Mouse (Mus musculus) lung, postnatal 0 days (tissue): ENCODE measurements around the gene Usp49. TPM values are rescaled to one million over a fixed set of nuclear protein-coding genes. Genes with fewer than 3 reads are reported as not detected.

Experiments used
- ATAC-seq: fragments of 200-750 bp; cut with Nextera tagmentation; 2 replicates; pipeline ENCODE4 v1.8.0; 2017; ENCODE audit warnings: moderate library complexity
- DNase-seq: peaks from one replicate; pipeline ENCODE4 v3.0.0-alpha.2; 2016; ENCODE audit warnings: low spot score
- H3K27ac ChIP-seq: fragments of 300-500 bp; sonication (generic); 2 replicates; pipeline ENCODE4 v1.5.1; 2014; ENCODE audit warnings: antibody characterized with exemption, mild to moderate bottlenecking, low read length, mixed read lengths
- H3K27me3 ChIP-seq: fragments of 300-500 bp; sonication (generic); replicated peaks from 2 replicates; pipeline ENCODE4 v1.6.1; 2014; ENCODE audit warnings: low read length, mixed read lengths; ENCODE audit not compliant: insufficient read depth
- H3K36me3 ChIP-seq: fragments of 300-500 bp; sonication (generic); 2 replicates; pipeline ENCODE4 v1.6.1; 2014; ENCODE audit warnings: low read length, mixed read lengths; ENCODE audit not compliant: insufficient read depth
- H3K4me1 ChIP-seq: fragments of 300-500 bp; sonication (generic); 2 replicates; pipeline ENCODE4 v1.6.1; 2014; ENCODE audit warnings: antibody characterized with exemption, low read depth, low read length, mixed read lengths; ENCODE audit not compliant: insufficient read depth
- H3K4me2 ChIP-seq: fragments of 300-500 bp; sonication (generic); replicated peaks from 2 replicates; pipeline ENCODE4 v1.6.1; 2014; ENCODE audit warnings: low read depth, mild to moderate bottlenecking, low read length, moderate library complexity, mixed read lengths
- H3K4me3 ChIP-seq: fragments of 300-500 bp; sonication (generic); 2 replicates; pipeline ENCODE4 v1.5.1; 2014; ENCODE audit warnings: low read depth, low read length
- H3K9ac ChIP-seq: fragments of 300-500 bp; sonication (generic); replicated peaks from 2 replicates; pipeline ENCODE4 v1.6.1; 2014; ENCODE audit warnings: low read depth, mild to moderate bottlenecking
- H3K9me3 ChIP-seq: fragments of 300-500 bp; sonication (generic); 2 replicates; pipeline ENCODE4 v1.6.1; 2016; ENCODE audit warnings: low read length, mixed read lengths
- CTCF ChIP-seq: IDR thresholded peaks from 2 replicates; pipeline ENCODE4 v1.5.1; 2016; ENCODE audit warnings: antibody characterized with exemption, mild to moderate bottlenecking
- EP300 ChIP-seq: IDR thresholded peaks from 2 replicates; pipeline ENCODE4 v1.6.1; 2016; ENCODE audit warnings: antibody characterized with exemption, mild to moderate bottlenecking, control low read depth
- WGBS: fragments of 180-500 bp; shearing (Covaris S2); extraction: QIAGEN DNeasy Blood & Tissue Kit; methylation state at CpG from one replicate; pipeline ENCODE4 v1.1.7; 2014; 5-methylcytosine and 5-hydroxymethylcytosine counted together
- polyA plus RNA-seq: library from polyadenylated mRNA; unstranded; fragments of >200 nt; fragmentation: Nextera tagmentation; extraction: Ambion mirVana; gene quantifications from 2 replicates; pipeline ENCODE4 v1.2.1, GENCODE M21; 2015

Usp49 gene
- polyA plus RNA-seq, 1 experiment from 2014 or later = 3.3 TPM

DNA sequence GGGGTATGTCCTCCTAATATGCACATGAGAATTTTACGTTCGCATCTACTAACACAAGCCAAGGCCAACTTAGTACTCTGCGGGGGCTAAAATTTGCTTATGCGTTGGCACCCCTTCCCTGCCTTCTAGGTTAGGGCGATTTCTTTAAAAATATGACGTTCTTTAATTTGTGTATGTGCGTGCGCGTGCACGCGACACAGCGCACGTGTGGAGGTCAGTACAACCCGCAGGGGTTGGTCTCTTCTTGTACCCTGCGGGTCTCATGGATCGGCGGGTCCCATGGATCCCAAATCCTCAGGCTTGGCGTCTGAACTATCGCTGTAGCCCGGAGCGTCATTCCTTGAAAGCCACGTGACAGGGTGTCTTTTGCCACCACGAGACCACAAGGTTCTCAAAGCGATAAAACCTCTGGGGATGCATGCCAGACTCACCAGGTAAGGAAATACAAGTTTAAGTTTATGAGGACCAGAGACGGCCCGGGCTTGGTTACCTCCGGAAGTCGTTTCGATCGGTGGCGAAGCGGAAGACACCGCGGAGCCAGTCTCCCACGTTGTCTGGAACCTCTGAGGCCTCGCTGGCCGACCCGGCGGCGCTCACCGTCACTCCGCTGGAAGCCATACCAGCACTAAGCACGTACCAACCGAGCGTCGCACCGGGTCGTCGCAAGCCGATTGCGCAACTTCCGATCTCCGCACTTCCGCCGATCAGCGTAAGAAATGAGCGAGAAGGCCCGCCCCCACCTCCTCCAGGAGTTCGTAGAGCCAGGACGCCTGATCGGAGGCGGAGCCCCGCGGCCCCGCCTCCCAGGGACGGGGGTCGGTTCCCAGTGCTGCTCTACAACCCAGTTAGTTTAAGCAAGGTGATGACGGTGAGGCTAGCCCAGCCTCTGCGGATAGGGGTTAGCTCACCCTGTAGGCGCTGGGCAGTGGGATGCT lies 57.2 kb downstream of the Usp49 start:
- H3K4me2 ChIP-seq = peak overlapping the region; percentile 99
- DNase-seq (peak; percentile 98), ATAC-seq (peak; percentile 93)
- peak overlapping the region; percentile 78 for H3K9ac ChIP-seq
- H3K9me3 ChIP-seq = no peaks in the 10 kb centered on the region
- TF ChIP-seq CTCF = no peak
- 0 out of 2 replicates have a peak, but pooled peaks have one; percentile 14 for TF ChIP-seq EP300
- H3K4me1 ChIP-seq = peaks cover 8% of the 10 kb centered on the region; the same call in 1 of the 2 replicates
- H3K36me3 ChIP-seq = peaks cover 7% of the 10 kb centered on the region; the same call in 1 of the 2 replicates
- under 1% methylated on average over 70 of the region's 70 CpGs for WGBS
- H3K27ac ChIP-seq = peak overlapping the region; percentile 87
- no peaks in the 10 kb centered on the region for H3K27me3 ChIP-seq
- peak overlapping the region; percentile 74 for H3K4me3 ChIP-seq

DNA sequence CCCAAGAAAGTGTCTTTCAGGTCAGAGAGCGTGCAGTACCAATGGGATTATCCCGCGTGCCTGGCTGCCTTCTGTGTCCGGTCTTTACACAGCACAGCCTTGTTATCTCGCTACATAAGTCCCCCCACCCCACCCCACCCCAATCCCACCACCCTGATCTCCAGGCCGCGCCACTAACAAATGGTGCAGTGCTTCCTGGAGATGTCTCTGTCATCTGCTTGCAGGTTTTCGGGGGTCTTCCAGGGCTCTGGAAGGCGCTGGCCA lies 57.8 kb downstream of the Usp49 start, which contains the start of gene Tomm6:
Gene Tomm6 (minus strand): TSS at position 43 of the 264 bp plus-strand sequence.
- Histone ChIP-seq H3K4me3 (peak within 1 kb of the TSS; percentile 74), H3K27ac (peak within 1 kb of the TSS; percentile 87), H3K36me3 (peaks cover 7% of the 10 kb centered on the region; the same call in 1 of the 2 replicates), H3K27me3 (no peaks in the 10 kb centered on the region), H3K4me2 (peak within 1 kb of the TSS; percentile 99), H3K9me3 (no peaks in the 10 kb centered on the region), H3K9ac (peak within 1 kb of the TSS; percentile 78), H3K4me1 (peaks cover 8% of the 10 kb centered on the region; the same call in 1 of the 2 replicates)
- WGBS = 0% methylated on average over 9 of the region's 9 CpGs
- DNase-seq (no peak), ATAC-seq (no peak)
- TF ChIP-seq EP300 (no peak), CTCF (no peak)

DNA sequence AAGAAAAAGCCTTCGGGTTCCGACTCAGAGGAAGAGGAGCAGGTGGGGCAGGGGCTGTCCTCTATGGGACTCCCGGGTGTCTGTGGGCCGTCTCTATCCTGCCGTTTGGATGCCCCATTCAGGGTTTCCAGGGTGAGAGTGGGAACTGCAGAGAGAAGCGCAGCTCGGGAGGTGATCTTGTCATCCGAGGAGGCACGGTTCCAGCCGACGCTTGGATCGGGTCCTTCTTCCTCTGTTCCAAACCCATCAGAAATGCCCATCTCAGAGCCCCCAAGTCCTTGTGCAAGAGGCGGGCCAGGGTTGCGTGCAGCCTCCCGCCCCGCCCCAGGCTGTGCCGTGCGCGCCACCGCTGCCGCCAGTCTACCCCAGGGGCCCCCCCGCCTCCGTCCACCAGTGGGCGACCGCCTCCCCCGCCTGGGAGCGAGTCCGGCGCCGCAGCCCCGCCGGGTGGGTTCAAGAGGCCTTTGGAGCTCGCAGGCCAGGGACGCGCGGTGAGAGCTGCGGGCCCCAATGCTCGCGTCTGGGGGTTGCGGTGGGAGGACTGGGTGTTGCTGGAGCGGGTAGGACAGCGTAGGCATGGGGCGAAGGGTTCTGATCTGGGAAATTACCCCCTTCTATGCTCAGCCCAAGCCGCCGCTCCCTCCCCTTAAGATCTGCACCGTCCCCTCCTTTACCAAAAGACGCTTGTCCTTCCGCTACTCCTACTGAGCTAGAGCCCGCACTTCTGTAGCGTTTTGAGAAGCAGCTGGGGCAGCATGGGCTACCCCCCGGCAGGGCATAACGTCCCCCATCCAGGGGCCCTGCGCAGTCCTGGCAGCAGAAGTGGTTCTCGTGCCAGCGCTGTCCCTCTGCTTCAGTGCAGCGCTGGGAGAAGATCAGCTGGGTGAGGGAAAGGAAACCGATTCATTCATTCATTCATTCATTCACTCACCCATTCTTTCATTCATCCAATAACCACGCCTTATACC lies 58.4 kb downstream of the Usp49 start, which contains the start of gene Frs3:
Gene Frs3 (plus strand): TSS at position 423 of the 968 bp plus-strand sequence.
- TF ChIP-seq CTCF = peak; percentile 24; the same call in 1 of the 2 replicates
- no peak for TF ChIP-seq EP300
- H3K4me3 ChIP-seq = peak within 1 kb of the TSS; percentile 74
- no peaks in the 10 kb centered on the region for H3K27me3 ChIP-seq
- peak within 1 kb of the TSS; percentile 78 for H3K9ac ChIP-seq
- H3K9me3 ChIP-seq = no peaks in the 10 kb centered on the region
- peaks cover 8% of the 10 kb centered on the region; the same call in 1 of the 2 replicates for H3K4me1 ChIP-seq
- peaks cover 6% of the 10 kb centered on the region; the same call in 1 of the 2 replicates for H3K36me3 ChIP-seq
- H3K4me2 ChIP-seq = peak within 1 kb of the TSS; percentile 99
- DNase-seq (peak; percentile 75), ATAC-seq (peak; percentile 59)
- peak within 1 kb of the TSS; percentile 87 for H3K27ac ChIP-seq
- WGBS = 2% methylated on average over 51 of the region's 58 CpGs

DNA sequence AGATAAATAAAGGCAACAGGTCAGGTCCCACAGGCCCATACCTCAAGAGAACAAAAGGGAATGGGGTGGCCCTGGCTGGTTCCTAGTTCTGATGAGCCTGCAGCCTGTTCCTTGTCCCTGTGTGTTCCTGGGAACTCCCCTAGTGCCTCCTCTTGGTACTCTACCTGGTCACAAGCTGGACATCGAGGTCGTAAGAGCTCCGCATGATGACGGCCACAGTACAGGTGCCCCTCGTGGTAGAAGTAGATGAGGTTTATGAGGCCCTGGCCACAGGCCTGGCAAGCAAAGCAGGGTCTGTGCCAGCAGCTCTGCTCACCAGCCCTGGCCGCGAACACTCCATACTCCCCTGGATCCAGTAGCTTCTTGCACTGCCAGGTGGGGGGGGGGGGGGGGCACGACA lies 59.4 kb downstream of the Usp49 start:
- Histone ChIP-seq H3K27me3 (no peaks in the 10 kb centered on the region), H3K27ac (no peak overlapping the region), H3K9ac (no peak overlapping the region), H3K4me3 (no peak overlapping the region), H3K4me2 (no peak overlapping the region), H3K36me3 (no peaks in the 10 kb centered on the region), H3K9me3 (no peaks in the 10 kb centered on the region), H3K4me1 (peaks cover 8% of the 10 kb centered on the region; the same call in 1 of the 2 replicates)
- ATAC-seq (no peak), DNase-seq (no peak)
- WGBS = 80% methylated on average over 8 of the region's 8 CpGs
- no peak for TF ChIP-seq EP300
- no peak for TF ChIP-seq CTCF

DNA sequence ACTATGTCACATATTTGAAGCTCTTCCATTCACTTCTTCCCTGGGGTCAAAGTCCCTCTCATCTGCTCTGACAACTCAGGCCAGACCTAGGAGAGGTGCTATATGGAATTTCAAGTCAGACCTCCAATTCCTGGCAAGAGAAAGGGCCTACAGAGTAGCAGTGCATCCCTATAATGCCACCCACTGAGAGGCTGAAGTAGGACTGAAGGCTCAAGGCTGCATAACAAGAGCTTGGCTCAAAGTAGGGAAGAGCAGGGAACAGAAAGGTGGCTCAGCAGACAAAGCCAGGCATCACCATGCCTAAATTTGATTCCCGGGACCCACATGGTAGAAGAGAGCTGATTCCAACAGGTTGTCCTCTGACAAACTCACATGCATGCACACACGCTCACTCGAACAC lies 61.2 kb downstream of the Usp49 start:
- Histone ChIP-seq H3K9ac (no peak overlapping the region), H3K27me3 (no peaks in the 10 kb centered on the region), H3K27ac (no peak overlapping the region), H3K4me3 (no peak overlapping the region), H3K4me2 (no peak overlapping the region), H3K36me3 (no peaks in the 10 kb centered on the region), H3K9me3 (no peaks in the 10 kb centered on the region), H3K4me1 (peaks cover 8% of the 10 kb centered on the region; the same call in 1 of the 2 replicates)
- TF ChIP-seq CTCF (no peak), EP300 (no peak)
- no peak for ATAC-seq
- 95% methylated on average over 3 of the region's 3 CpGs for WGBS
- DNase-seq = no peak
